Mouse (Mus musculus) small intestine, adult 2 months (tissue): ENCODE data around the gene B3gnt9.

Experiments
- CTCF ChIP-seq: fragments of 200-500 bp; IDR thresholded peaks from 2 replicates; pipeline ENCODE4 v1.5.1; 2012; ENCODE audit warnings: low read depth, mild to moderate bottlenecking, control low read depth, inconsistent platforms, low read length, moderate library complexity, mixed read lengths; ENCODE audit not compliant: insufficient replicate concordance, insufficient read length; ENCODE audit errors: extremely low read depth
- POLR2A ChIP-seq: fragments of 200-500 bp; IDR thresholded peaks from 2 replicates; pipeline ENCODE4 v1.6.1; 2012; ENCODE audit warnings: low read depth, mild to moderate bottlenecking, control low read depth, inconsistent platforms, low read length, moderate library complexity

DNA sequence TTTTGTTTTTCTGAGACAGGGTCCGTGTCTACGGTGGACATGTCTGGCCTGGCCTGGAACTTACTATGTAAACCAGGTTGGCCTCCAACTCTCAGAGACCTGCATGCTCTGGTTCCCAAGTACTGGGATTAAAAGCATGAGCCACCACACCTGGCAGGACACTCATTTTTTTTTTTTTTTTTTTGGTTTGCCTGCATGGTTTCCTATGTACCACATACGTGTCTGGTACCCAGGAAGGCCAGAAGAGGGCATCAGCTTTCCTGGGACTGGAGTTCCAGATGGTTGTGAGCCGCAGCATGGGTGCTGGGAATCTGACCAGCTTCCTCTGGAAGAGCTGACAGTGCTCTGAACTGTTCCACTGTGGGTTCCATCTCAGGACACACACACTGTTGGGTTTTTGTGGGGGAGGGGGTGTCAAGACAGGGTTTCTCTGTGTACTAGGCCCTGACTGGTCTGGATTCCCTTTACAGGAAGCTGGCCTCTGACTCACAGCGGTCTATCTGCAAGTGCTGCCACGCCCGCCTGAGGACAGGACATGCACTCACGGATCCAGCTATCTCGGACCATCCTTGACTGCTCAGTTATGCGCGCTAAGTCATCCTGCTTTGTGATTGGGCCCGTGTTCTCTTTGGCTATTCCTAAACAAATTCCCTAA, 6.5 kb upstream of the B3gnt9 start:
- TF ChIP-seq POLR2A (no peak), CTCF (peak; percentile 14; the same call in 1 of the 2 replicates)
